Mouse (Mus musculus) C2C12 (cell line): ENCODE data around the gene Rcan2. TPM values are rescaled to one million over a fixed set of nuclear protein-coding genes. Genes with fewer than 3 reads are reported as not detected.

ENCODE experiments used
- H3K27me3 ChIP-seq: one replicate; pipeline ENCODE4 v1.6.1; 2011; ENCODE audit not compliant: control insufficient read depth, insufficient read depth, insufficient read length
- H3K36me3 ChIP-seq: one replicate; pipeline ENCODE4 v1.6.1; 2011; ENCODE audit not compliant: control insufficient read depth, insufficient read depth
- H3K4me3 ChIP-seq: one replicate; pipeline ENCODE4 v1.5.1; 2011; ENCODE audit warnings: mild to moderate bottlenecking, control low read depth; ENCODE audit not compliant: poor library complexity, insufficient read depth, severe bottlenecking
- H3K79me2 ChIP-seq: one replicate; pipeline ENCODE4 v1.6.1; 2011; ENCODE audit not compliant: control insufficient read depth, insufficient read depth
- H3K79me3 ChIP-seq: one replicate; pipeline ENCODE4 v1.6.1; 2011; ENCODE audit warnings: low read depth, control low read depth
- H3ac ChIP-seq: one replicate; pipeline ENCODE3; 2011; ENCODE audit warnings: low read depth; ENCODE audit not compliant: control insufficient read depth, insufficient read length
- CEBPB ChIP-seq: IDR thresholded peaks from one replicate; pipeline ENCODE4 v1.6.1; 2011; ENCODE audit warnings: low read depth, mild to moderate bottlenecking, control low read depth, moderate library complexity
- CTCF ChIP-seq: IDR thresholded peaks from one replicate; pipeline ENCODE4 v1.5.1; 2011; ENCODE audit not compliant: control insufficient read depth, insufficient read depth, insufficient read length
- FOSL1 ChIP-seq: IDR thresholded peaks from one replicate; pipeline ENCODE4 v1.8.0; 2011; ENCODE audit warnings: mild to moderate bottlenecking, low read length; ENCODE audit not compliant: poor library complexity, insufficient read depth, severe bottlenecking
- MAX ChIP-seq: IDR thresholded peaks from one replicate; pipeline ENCODE4 v1.6.1; 2011; ENCODE audit warnings: mild to moderate bottlenecking, control low read depth
- MYOD1 ChIP-seq: IDR thresholded peaks from one replicate; pipeline ENCODE4 v1.6.1; 2011; ENCODE audit warnings: low read depth; ENCODE audit not compliant: control insufficient read depth, insufficient read length
- MYOG ChIP-seq: IDR thresholded peaks from one replicate; pipeline ENCODE4 v1.6.1; 2011; ENCODE audit not compliant: control insufficient read depth, insufficient read length; ENCODE audit errors: extremely low read depth
- USF1 ChIP-seq: IDR thresholded peaks from one replicate; pipeline ENCODE4 v1.6.1; 2011; ENCODE audit warnings: low read depth, mild to moderate bottlenecking, control low read depth, moderate library complexity
- polyA plus RNA-seq: library from polyadenylated mRNA; unstranded; fragments of >200 nt; fragmentation: generic; extraction: Trizol; gene quantifications from one replicate; pipeline ENCODE4 v1.2.1, GENCODE M21; 2012; ENCODE audit warnings: missing spikeins

Rcan2 gene
- polyA plus RNA-seq, 1 experiment, result 1.0 TPM

GRCm38 (mm10) chr17:43855132-43855531 lies 54.0 kb downstream of the Rcan2 start:
- Histone ChIP-seq H3K79me3 (no peaks in the 10 kb centered on the region), H3ac (no peak overlapping the region), H3K27me3 (no peaks in the 10 kb centered on the region), H3K4me3 (no peak overlapping the region), H3K36me3 (no peaks in the 10 kb centered on the region), H3K79me2 (no peaks in the 10 kb centered on the region)
- TF ChIP-seq CEBPB (no peak), MAX (no peak), MYOD1 (no peak), MYOG (no peak), FOSL1 (no peak), CTCF (no peak), USF1 (no peak)

DNA sequence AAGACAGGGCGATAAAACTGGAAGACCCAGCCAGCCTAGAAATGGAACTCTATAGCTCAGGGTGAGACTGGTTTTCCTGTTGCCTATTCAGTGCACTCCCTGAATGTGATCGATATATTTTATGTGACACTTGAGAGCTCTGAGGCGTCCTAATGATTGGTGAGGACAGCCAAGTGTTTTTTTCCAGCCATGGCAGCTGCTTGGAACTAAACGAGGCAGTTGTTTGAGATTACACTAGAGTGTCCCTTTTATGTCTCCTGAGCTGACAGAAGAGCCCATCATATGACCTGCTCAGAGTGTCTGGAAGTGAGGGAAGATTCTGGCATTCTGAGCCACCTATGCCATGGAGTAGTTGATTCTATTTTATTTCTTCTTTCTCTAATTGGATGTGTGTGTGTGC lies 54.9 kb downstream of the Rcan2 start:
- Histone ChIP-seq H3K79me3 (no peaks in the 10 kb centered on the region), H3ac (no peak overlapping the region), H3K79me2 (no peaks in the 10 kb centered on the region), H3K36me3 (no peaks in the 10 kb centered on the region), H3K4me3 (no peak overlapping the region), H3K27me3 (no peaks in the 10 kb centered on the region)
- TF ChIP-seq MYOG (no peak), MYOD1 (no peak), FOSL1 (no peak), USF1 (no peak), CTCF (no peak), CEBPB (no peak), MAX (no peak)

DNA sequence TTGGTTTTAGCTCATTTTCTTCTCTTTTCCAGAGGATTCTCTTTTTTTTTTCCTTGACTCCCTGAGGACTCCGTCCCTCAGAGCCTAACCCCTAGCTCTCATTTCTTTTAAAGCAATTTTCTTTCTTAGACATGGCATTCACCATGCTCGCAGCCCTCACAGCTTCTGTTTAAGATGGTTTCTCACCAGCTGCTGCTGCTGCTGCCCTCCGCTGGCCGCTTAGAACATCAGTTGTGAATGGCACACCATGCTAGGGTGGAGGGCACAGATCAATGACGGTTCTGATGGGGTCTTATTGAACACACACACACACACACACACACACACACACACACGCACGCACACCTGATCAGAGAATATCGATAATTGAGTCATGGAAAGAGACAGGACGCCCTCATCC lies 67.7 kb downstream of the Rcan2 start:
- no peaks in the 10 kb centered on the region for H3K27me3 ChIP-seq
- H3K79me2 ChIP-seq, result no peaks in the 10 kb centered on the region
- TF ChIP-seq CEBPB (no peak), MYOD1 (no peak), FOSL1 (no peak), USF1 (no peak), MAX (no peak), MYOG (no peak), CTCF (peak; percentile 5)
- no peaks in the 10 kb centered on the region for H3K79me3 ChIP-seq
- H3K36me3 ChIP-seq, result no peaks in the 10 kb centered on the region
- H3K4me3 ChIP-seq, result no peak overlapping the region
- H3ac ChIP-seq, result no peak overlapping the region

DNA sequence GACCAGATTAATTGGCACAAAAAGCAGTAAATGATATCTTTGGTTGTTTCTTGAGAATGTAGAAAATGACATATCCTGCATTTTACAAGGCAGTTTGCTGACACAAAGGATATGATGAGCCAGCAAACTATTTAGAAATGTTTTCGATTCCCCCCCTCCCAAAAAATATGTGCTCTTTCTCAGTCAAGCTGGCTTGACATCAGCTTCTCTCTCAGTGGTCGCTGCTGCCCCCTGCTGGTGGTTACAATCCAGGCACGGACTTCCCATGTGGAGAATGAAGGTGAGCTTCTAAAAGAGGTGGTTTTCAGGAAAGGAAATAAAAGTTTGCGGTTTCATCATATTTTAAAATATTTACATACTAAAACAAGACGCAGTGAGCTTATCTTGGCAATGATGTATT lies 68.5 kb downstream of the Rcan2 start:
- no peaks in the 10 kb centered on the region for H3K27me3 ChIP-seq
- H3ac ChIP-seq, result no peak overlapping the region
- no peak overlapping the region for H3K4me3 ChIP-seq
- H3K36me3 ChIP-seq, result no peaks in the 10 kb centered on the region
- no peaks in the 10 kb centered on the region for H3K79me3 ChIP-seq
- TF ChIP-seq MYOD1, result no peak
- TF ChIP-seq CTCF, result peak; percentile 72
- H3K79me2 ChIP-seq, result no peaks in the 10 kb centered on the region

GRCm38 (mm10) chr17:43874417-43874816 lies 73.3 kb downstream of the Rcan2 start:
- Histone ChIP-seq H3K36me3 (no peaks in the 10 kb centered on the region), H3K4me3 (no peak overlapping the region), H3K79me3 (no peaks in the 10 kb centered on the region), H3ac (no peak overlapping the region), H3K27me3 (no peaks in the 10 kb centered on the region), H3K79me2 (no peaks in the 10 kb centered on the region)
- TF ChIP-seq CTCF (no peak), MYOG (no peak), USF1 (no peak), MYOD1 (no peak), CEBPB (no peak), FOSL1 (no peak), MAX (no peak)

- no peak overlapping the region for H3ac ChIP-seq
- no peaks in the 10 kb centered on the region for H3K79me2 ChIP-seq
Observed at GRCm38 (mm10) chr17:43877425-43877824, 76.3 kb downstream of the Rcan2 start.

More at GRCm38 (mm10) chr17:43877425-43877824, 76.3 kb downstream of the Rcan2 start:
- TF ChIP-seq MYOD1 (no peak), CEBPB (no peak), USF1 (no peak), CTCF (no peak), FOSL1 (no peak), MYOG (no peak), MAX (no peak)
- Histone ChIP-seq H3K27me3 (no peaks in the 10 kb centered on the region), H3K4me3 (no peak overlapping the region), H3K79me3 (no peaks in the 10 kb centered on the region), H3K36me3 (no peaks in the 10 kb centered on the region)
